Comparison of ENCODE assay signal across 27 mouse cellular contexts in the genomic region with DNA sequence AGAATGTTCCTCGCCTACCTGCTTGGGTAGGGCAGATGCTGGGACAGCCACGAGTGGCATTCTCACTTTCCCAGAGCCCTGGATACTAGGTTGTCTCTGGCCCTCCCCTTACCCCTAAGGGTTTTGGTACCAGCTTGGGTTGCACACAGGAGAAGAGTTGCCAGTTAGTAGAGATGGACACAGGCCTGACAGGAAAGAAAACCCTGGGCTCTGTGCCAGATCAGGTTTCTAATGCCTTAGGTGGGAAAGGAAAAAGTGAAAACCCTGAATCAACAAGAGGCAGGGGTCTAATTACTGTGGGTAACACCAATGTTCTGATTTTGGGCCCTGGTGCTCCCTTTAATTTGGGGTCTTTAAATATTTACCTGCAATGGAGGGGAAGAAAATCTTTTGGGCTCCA.
A peak's percentile ranks its signal among the peaks of the same experiment; 100 is the strongest.
DNase-seq lines count a peak whose midpoint lies in the region; ATAC-seq and TF ChIP-seq lines count a peak whose summit lies in the region.
"Had no signal": no experiment of that assay in that cellular context is flagged by ENCODE, and none has a peak within 500 bp of the region (broad histone marks: within the 10 kb centered on the region; RNA-seq: fewer than 3 reads in every experiment).

No protein-coding gene starts in this region.

- DNase-seq in cerebellum, postnatal 14 days: peak; percentile 53 to 60
- DNase-seq in cerebellum, postnatal 4 days (ENCODE audit: low spot score in 2 of 2): no peak
- no peak for DNase-seq in hindbrain, postnatal 0 days (ENCODE audit: low spot score)
- no peak for DNase-seq in midbrain, embryonic 11.5 days (ENCODE audit: low spot score, missing footprints)
- DNase-seq: adrenal gland, adult 8-10 months; cerebellum, adult 8-10 months; gastrocnemius, adult 2 months; gastrocnemius, postnatal 36 days; heart, adult 18-20 months; heart, postnatal 36 days; kidney, adult 8-10 months; kidney, postnatal 4 days; layer of hippocampus, postnatal 36 days; liver; lung, adult 2 months; lung, postnatal 10 days; thymus, postnatal 4 days had no signal

- H3K4me2 ChIP-seq in hindbrain, embryonic 13.5 days: no peak overlapping the region
- H3K4me2 ChIP-seq in hindbrain, postnatal 0 days (ENCODE audit: low read depth, low read length): no peak overlapping the region
- H3K4me2 ChIP-seq in midbrain, embryonic 13.5 days (replicated peaks): no peak overlapping the region
- H3K4me2 ChIP-seq in midbrain, embryonic 11.5 days: no peak overlapping the region
- no peak overlapping the region for H3K4me2 ChIP-seq in midbrain, embryonic 16.5 days (ENCODE audit: low read length)
- H3K4me2 ChIP-seq: heart, embryonic 11.5 days; neural tube, embryonic 13.5 days had no signal

- H3K27ac ChIP-seq in hindbrain, embryonic 13.5 days: peak overlapping the region; percentile 56
- H3K27ac ChIP-seq in hindbrain, postnatal 0 days: no peak overlapping the region
- H3K27ac ChIP-seq in midbrain, embryonic 13.5 days: 0 out of 2 replicates have a peak overlapping the region, but pooled peaks have one; percentile 5
- H3K27ac ChIP-seq in midbrain, embryonic 11.5 days (ENCODE audit: low read depth, low read length): no peak overlapping the region
- no peak overlapping the region for H3K27ac ChIP-seq in midbrain, embryonic 16.5 days (ENCODE audit: low read length)
- H3K27ac ChIP-seq: gastrocnemius, adult 2 months; kidney, postnatal 0 days; liver, embryonic 14.5 days had no signal

- no peaks in the 10 kb centered on the region for H3K36me3 ChIP-seq in hindbrain, embryonic 13.5 days
- no peaks in the 10 kb centered on the region for H3K36me3 ChIP-seq in hindbrain, postnatal 0 days (ENCODE audit: insufficient read depth, low read length)
- H3K36me3 ChIP-seq in midbrain, embryonic 13.5 days: no peaks in the 10 kb centered on the region
- no peaks in the 10 kb centered on the region for H3K36me3 ChIP-seq in midbrain, embryonic 11.5 days (ENCODE audit: control insufficient read depth, insufficient read depth, low read length)
- no peaks in the 10 kb centered on the region for H3K36me3 ChIP-seq in midbrain, embryonic 16.5 days (ENCODE audit: control insufficient read depth, insufficient read depth, low read length)
- H3K36me3 ChIP-seq: G1E; neural tube, embryonic 13.5 days had no signal

- 54% methylated on average over 2 of the region's 2 CpGs for WGBS in hindbrain, embryonic 13.5 days
- WGBS in hindbrain, postnatal 0 days: 54% methylated on average over 2 of the region's 2 CpGs
- 60% methylated on average over 2 of the region's 2 CpGs for WGBS in midbrain, embryonic 13.5 days
- 83% methylated on average over 2 of the region's 2 CpGs for WGBS in midbrain, embryonic 11.5 days
- 53% methylated on average over 2 of the region's 2 CpGs for WGBS in midbrain, embryonic 16.5 days

- ATAC-seq in hindbrain, embryonic 13.5 days (ENCODE audit: low FRiP score): no peak
- no peak for ATAC-seq in hindbrain, postnatal 0 days
- no peak for ATAC-seq in midbrain, embryonic 13.5 days
- ATAC-seq in midbrain, embryonic 11.5 days (ENCODE audit: low FRiP score): no peak
- 0 out of 2 replicates have a peak, but pooled peaks have one; percentile 8 for ATAC-seq in midbrain, embryonic 16.5 days
- ATAC-seq: intestine, embryonic 16.5 days had no signal

- H3K4me3 ChIP-seq in hindbrain, embryonic 13.5 days: no peak overlapping the region
- no peak overlapping the region for H3K4me3 ChIP-seq in hindbrain, postnatal 0 days (ENCODE audit: low read length)
- H3K4me3 ChIP-seq in midbrain, embryonic 13.5 days (replicated peaks): no peak overlapping the region
- no peak overlapping the region for H3K4me3 ChIP-seq in midbrain, embryonic 11.5 days (ENCODE audit: low read depth, low read length)
- H3K4me3 ChIP-seq in midbrain, embryonic 16.5 days (ENCODE audit: low read depth, low read length): no peak overlapping the region
- H3K4me3 ChIP-seq: gastrocnemius, adult 2 months; myocyte; neural tube, embryonic 13.5 days had no signal

- TF ChIP-seq CTCF in hindbrain, postnatal 0 days (IDR thresholded peaks at IDR 0.05; ENCODE audit: low read depth): no peak

- no peaks in the 10 kb centered on the region for H3K27me3 ChIP-seq in hindbrain, embryonic 13.5 days
- no peaks in the 10 kb centered on the region for H3K27me3 ChIP-seq in hindbrain, postnatal 0 days (ENCODE audit: insufficient read depth, low read length)
- H3K27me3 ChIP-seq in midbrain, embryonic 13.5 days: no peaks in the 10 kb centered on the region
- H3K27me3 ChIP-seq in midbrain, embryonic 11.5 days (ENCODE audit: control insufficient read depth, insufficient read depth, low read length): no peaks in the 10 kb centered on the region
- no peaks in the 10 kb centered on the region for H3K27me3 ChIP-seq in midbrain, embryonic 16.5 days (ENCODE audit: control insufficient read depth, insufficient read depth, low read depth, low read length)
- H3K27me3 ChIP-seq: neural tube, embryonic 13.5 days had no signal

- peaks cover 44% of the 10 kb centered on the region for H3K4me1 ChIP-seq in hindbrain, embryonic 13.5 days (replicated peaks)
- H3K4me1 ChIP-seq in hindbrain, postnatal 0 days (ENCODE audit: insufficient read depth, low read length): peaks cover 20% of the 10 kb centered on the region
- H3K4me1 ChIP-seq in midbrain, embryonic 13.5 days (replicated peaks): peaks cover 36% of the 10 kb centered on the region
- peaks cover 5% of the 10 kb centered on the region; the same call in 1 of the 2 replicates for H3K4me1 ChIP-seq in midbrain, embryonic 11.5 days (ENCODE audit: control insufficient read depth, insufficient read depth, low read length)
- peaks cover 32% of the 10 kb centered on the region for H3K4me1 ChIP-seq in midbrain, embryonic 16.5 days (ENCODE audit: control insufficient read depth, insufficient read depth, low read length)

- H3K9ac ChIP-seq in hindbrain, embryonic 13.5 days: no peak overlapping the region
- no peak overlapping the region for H3K9ac ChIP-seq in hindbrain, postnatal 0 days (replicated peaks; ENCODE audit: low read length)
- H3K9ac ChIP-seq in midbrain, embryonic 13.5 days (replicated peaks): no peak overlapping the region
- no peak overlapping the region for H3K9ac ChIP-seq in midbrain, embryonic 11.5 days (ENCODE audit: low read length)
- no peak overlapping the region for H3K9ac ChIP-seq in midbrain, embryonic 16.5 days (ENCODE audit: low read depth, low read length)
- H3K9ac ChIP-seq: liver, embryonic 14.5 days; neural tube, embryonic 13.5 days had no signal

- no peaks in the 10 kb centered on the region for H3K9me3 ChIP-seq in hindbrain, embryonic 13.5 days
- H3K9me3 ChIP-seq in hindbrain, postnatal 0 days (ENCODE audit: low read length): no peaks in the 10 kb centered on the region
- H3K9me3 ChIP-seq in midbrain, embryonic 13.5 days: no peaks in the 10 kb centered on the region
- no peaks in the 10 kb centered on the region for H3K9me3 ChIP-seq in midbrain, embryonic 11.5 days (ENCODE audit: control insufficient read depth, low read length)
- no peaks in the 10 kb centered on the region for H3K9me3 ChIP-seq in midbrain, embryonic 16.5 days (replicated peaks; ENCODE audit: control insufficient read depth, low read length, poor library complexity, severe bottlenecking)
- H3K9me3 ChIP-seq: G1E; neural tube, embryonic 13.5 days had no signal

Comparison
In these comparisons a context has a peak if more than half of its experiments do, and no peak if none do; other contexts are left out.
1. DNase-seq: peak in cerebellum, postnatal 14 days (2 of 2); none in cerebellum, postnatal 4 days (0 of 2), hindbrain, postnatal 0 days (single experiment) and midbrain, embryonic 11.5 days (single experiment).
2. H3K27ac ChIP-seq: peak in hindbrain, embryonic 13.5 days (single experiment) and midbrain, embryonic 13.5 days (single experiment); none in hindbrain, postnatal 0 days (single experiment), midbrain, embryonic 11.5 days (single experiment) and midbrain, embryonic 16.5 days (single experiment).